Mouse (Mus musculus) neural tube, embryonic 11.5 days (tissue): ENCODE results near the gene Gtf3c4. TPM values are rescaled to one million over a fixed set of nuclear protein-coding genes. Genes with fewer than 3 reads are reported as not detected.

Experiments used
- polyA plus RNA-seq: library from polyadenylated mRNA; unstranded; fragments of >200 nt; fragmentation: Nextera tagmentation; extraction: Ambion mirVana; gene quantifications from 2 replicates; pipeline ENCODE4 v1.2.1, GENCODE M21; 2014

Gtf3c4 gene
- polyA plus RNA-seq, 1 experiment from 2014 or later = 35.9 TPM

Other genes with a start within 250 kb of the Gtf3c4 start
- 2.6 and 3.3 TPM in 2 replicates for gene Gfi1b, start 218.4 kb downstream of the Gtf3c4 start, polyA plus RNA-seq
- gene Tsc1, start 199.1 kb downstream of the Gtf3c4 start, polyA plus RNA-seq = 24.1 TPM in 2 replicates
- gene Spaca9, start 140.6 kb downstream of the Gtf3c4 start, polyA plus RNA-seq = 0.99 and 1.2 TPM in 2 replicates
- 0.34 and 0.41 TPM in 2 replicates for gene Ak8, start 140.2 kb downstream of the Gtf3c4 start, polyA plus RNA-seq
- gene Ddx31, start within 50 bp of the Gtf3c4 start, polyA plus RNA-seq = 20.5 and 20.6 TPM in 2 replicates
- 9.2 and 10.2 TPM in 2 replicates for gene Barhl1, start 76.3 kb upstream of the Gtf3c4 start, polyA plus RNA-seq
- gene Cfap77, start 214.7 kb upstream of the Gtf3c4 start, polyA plus RNA-seq = 0.33 TPM in 1 of 2 replicates, not detected in the other
- gene Ttf1, start 219.9 kb upstream of the Gtf3c4 start, polyA plus RNA-seq = 11.7 and 12.2 TPM in 2 replicates